Mouse (Mus musculus): ENCODE data around the gene Plcl2. TPM values are rescaled to one million over a fixed set of nuclear protein-coding genes. Genes with fewer than 3 reads are reported as not detected.

The Plcl2 gene
- polyA plus RNA-seq, 1 experiment from 2014 or later: 3.9 TPM

DNA sequence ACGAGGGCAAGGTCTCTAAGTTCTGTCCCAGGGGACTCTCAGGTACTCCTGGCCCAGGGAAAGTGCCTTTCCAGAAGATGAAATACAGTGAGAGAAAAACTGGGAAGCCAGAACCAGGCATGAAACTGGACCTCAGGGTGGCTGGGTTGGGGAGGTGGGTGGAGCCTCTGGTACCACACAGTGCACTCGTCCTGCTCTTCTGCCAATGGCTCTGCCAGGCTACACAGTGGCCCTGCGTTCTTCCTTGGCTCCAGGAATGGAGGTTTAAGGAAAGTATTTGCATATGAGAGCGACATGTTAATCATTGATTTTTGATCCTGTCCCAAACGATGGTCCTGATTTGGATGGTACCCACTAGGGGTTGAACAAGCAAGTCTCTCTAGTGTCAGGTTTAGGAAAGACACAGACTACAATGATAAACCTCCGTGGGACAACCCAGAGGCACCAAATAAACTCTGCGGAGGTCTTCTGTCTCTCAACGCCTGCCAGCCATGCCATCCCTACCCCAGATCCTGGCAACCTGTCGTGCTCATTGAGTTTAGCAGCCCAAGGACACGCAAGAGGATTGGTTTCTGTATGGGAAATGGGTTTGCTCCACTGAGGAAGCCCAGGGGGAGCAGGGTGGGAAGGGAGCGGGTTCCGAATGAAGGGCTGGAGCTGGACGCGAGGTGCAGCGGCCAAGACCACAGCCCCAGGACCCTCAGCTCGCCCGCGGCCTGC lies 988 bp upstream of the Plcl2 start:
- no peak; the same call in 1 of the 2 replicates for ATAC-seq (replicated peaks; ENCODE audit: extremely low read depth, insufficient read depth, low FRiP score)
- 24% methylated on average over 18 of the region's 18 CpGs for WGBS
- H3K4me1 ChIP-seq (ENCODE audit: control insufficient read depth, insufficient read depth, low read length): peaks cover 11% of the 10 kb centered on the region
- H3K9ac ChIP-seq (ENCODE audit: low read length): peak overlapping the region; percentile 83
- peak overlapping the region; percentile 67 for H3K4me2 ChIP-seq (ENCODE audit: low read depth, low read length)
- H3K27ac ChIP-seq (ENCODE audit: low read length): no peak overlapping the region
- peak overlapping the region; percentile 92 for H3K4me3 ChIP-seq (ENCODE audit: low read length)
- no peaks in the 10 kb centered on the region for H3K9me3 ChIP-seq (replicated peaks; ENCODE audit: control insufficient read depth, low read length)
- H3K27me3 ChIP-seq (ENCODE audit: control insufficient read depth, insufficient read depth, low read length): no peaks in the 10 kb centered on the region
- no peaks in the 10 kb centered on the region for H3K36me3 ChIP-seq (ENCODE audit: control insufficient read depth, insufficient read depth)

DNA sequence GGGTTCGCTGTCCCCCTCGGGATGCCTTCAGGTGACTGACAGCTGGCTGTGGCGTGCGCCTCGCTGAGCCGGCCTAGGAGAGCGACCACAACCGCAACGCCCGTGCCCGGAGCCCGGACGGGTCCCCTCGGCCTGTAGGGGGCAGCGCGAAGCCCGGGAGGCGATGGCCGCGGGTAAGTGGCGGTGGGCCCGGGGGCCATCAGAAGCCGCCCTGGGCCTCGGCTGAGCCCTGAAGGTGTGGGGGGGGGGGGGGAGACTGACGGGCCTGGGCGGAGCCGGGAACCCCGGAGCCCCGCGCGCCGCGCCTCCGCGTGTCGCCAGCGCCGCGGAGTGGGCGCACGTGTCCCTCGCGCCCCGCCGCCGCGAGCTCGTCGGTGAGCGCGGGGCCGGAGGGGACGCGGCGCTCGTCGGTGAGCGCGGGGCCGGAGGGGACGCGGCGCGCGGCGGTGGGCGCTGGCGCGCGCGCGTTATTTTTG lies 390 bp upstream of the Plcl2 start:
- peak; percentile 84 for ATAC-seq (replicated peaks; ENCODE audit: extremely low read depth, insufficient read depth, low FRiP score)
- Histone ChIP-seq H3K4me3 (ENCODE audit: low read length) (peak overlapping the region; percentile 92), H3K4me2 (ENCODE audit: low read depth, low read length) (peak overlapping the region; percentile 67), H3K9ac (ENCODE audit: low read length) (peak overlapping the region; percentile 83), H3K27me3 (ENCODE audit: control insufficient read depth, insufficient read depth, low read length) (no peaks in the 10 kb centered on the region), H3K27ac (ENCODE audit: low read length) (peak overlapping the region; percentile 75), H3K4me1 (ENCODE audit: control insufficient read depth, insufficient read depth, low read length) (peaks cover 11% of the 10 kb centered on the region), H3K36me3 (ENCODE audit: control insufficient read depth, insufficient read depth) (no peaks in the 10 kb centered on the region), H3K9me3 (replicated peaks; ENCODE audit: control insufficient read depth, low read length) (no peaks in the 10 kb centered on the region)
- under 1% methylated on average over 42 of the region's 72 CpGs for WGBS

DNA sequence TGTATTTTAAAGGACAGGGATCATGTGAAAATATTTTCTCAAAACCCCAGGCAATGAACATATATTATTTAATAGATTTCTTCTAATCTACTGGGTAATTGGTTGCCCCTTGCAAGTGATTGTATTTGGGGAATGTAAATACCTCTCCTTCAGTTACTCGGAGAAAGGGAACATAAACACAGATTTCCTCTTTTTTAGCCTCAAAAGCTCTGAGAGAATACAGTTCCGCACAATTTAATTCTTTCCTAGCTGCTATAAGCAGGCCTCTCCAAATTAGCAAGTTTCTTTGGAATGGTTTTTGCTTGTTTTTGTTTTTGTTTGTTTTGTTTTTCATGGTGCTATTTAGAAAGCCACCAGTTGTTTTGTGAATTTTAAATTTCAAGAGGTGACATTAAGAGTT lies 1.1 kb downstream of the Plcl2 start:
- peak overlapping the region; percentile 75 for H3K27ac ChIP-seq (ENCODE audit: low read length)
- no peak for ATAC-seq (replicated peaks; ENCODE audit: extremely low read depth, insufficient read depth, low FRiP score)
- H3K27me3 ChIP-seq (ENCODE audit: control insufficient read depth, insufficient read depth, low read length): no peaks in the 10 kb centered on the region
- H3K4me1 ChIP-seq (ENCODE audit: control insufficient read depth, insufficient read depth, low read length): peaks cover 11% of the 10 kb centered on the region
- H3K4me2 ChIP-seq (ENCODE audit: low read depth, low read length): peak overlapping the region; percentile 67
- H3K9me3 ChIP-seq (replicated peaks; ENCODE audit: control insufficient read depth, low read length): no peaks in the 10 kb centered on the region
- no peaks in the 10 kb centered on the region for H3K36me3 ChIP-seq (ENCODE audit: control insufficient read depth, insufficient read depth)
- H3K9ac ChIP-seq (ENCODE audit: low read length): peak overlapping the region; percentile 83
- peak overlapping the region; percentile 92 for H3K4me3 ChIP-seq (ENCODE audit: low read length)
- 53% methylated on average over 2 of the region's 2 CpGs for WGBS

DNA sequence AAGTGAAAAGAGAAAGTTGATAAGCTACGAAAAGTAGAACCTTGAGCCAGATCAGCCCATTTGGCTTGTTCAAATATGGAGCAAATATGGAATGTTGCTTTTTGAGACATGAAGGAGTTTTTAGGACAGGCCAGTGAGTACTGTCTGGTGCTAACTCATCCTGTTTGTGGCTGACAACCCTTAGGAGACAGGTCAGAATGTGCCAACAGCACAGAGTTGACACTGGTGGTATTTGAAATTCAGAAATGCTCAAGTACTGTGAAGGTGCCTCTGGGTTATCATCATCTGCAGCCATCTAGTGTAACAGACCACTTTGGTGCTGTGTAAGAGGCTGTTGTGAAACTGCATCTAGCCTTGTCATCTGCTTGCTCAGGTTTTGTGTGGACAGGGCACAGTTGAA lies 1.5 kb downstream of the Plcl2 start:
- whole genome bisulfite sequencing: 68% methylated on average over 1 of the region's 1 CpGs
- Histone ChIP-seq H3K4me1 (ENCODE audit: control insufficient read depth, insufficient read depth, low read length) (peaks cover 11% of the 10 kb centered on the region), H3K4me3 (ENCODE audit: low read length) (peak overlapping the region; percentile 92), H3K27ac (ENCODE audit: low read length) (no peak overlapping the region), H3K36me3 (ENCODE audit: control insufficient read depth, insufficient read depth) (no peaks in the 10 kb centered on the region), H3K9ac (ENCODE audit: low read length) (peak overlapping the region; percentile 83; the same call in 1 of the 2 replicates), H3K9me3 (replicated peaks; ENCODE audit: control insufficient read depth, low read length) (no peaks in the 10 kb centered on the region), H3K27me3 (ENCODE audit: control insufficient read depth, insufficient read depth, low read length) (no peaks in the 10 kb centered on the region), H3K4me2 (ENCODE audit: low read depth, low read length) (peak overlapping the region; percentile 67)
- no peak for ATAC-seq (replicated peaks; ENCODE audit: extremely low read depth, insufficient read depth, low FRiP score)

- H3K27ac ChIP-seq (ENCODE audit: low read length): no peak overlapping the region
- H3K4me3 ChIP-seq (ENCODE audit: low read length): no peak overlapping the region
- peaks cover 11% of the 10 kb centered on the region for H3K4me1 ChIP-seq (ENCODE audit: control insufficient read depth, insufficient read depth, low read length)
- no peak for ATAC-seq (replicated peaks; ENCODE audit: extremely low read depth, insufficient read depth, low FRiP score)
- H3K4me2 ChIP-seq (ENCODE audit: low read depth, low read length): no peak overlapping the region
- H3K36me3 ChIP-seq (ENCODE audit: control insufficient read depth, insufficient read depth): no peaks in the 10 kb centered on the region
- WGBS: 83% methylated on average over 5 of the region's 5 CpGs
- no peaks in the 10 kb centered on the region for H3K9me3 ChIP-seq (replicated peaks; ENCODE audit: control insufficient read depth, low read length)
- H3K9ac ChIP-seq (ENCODE audit: low read length): no peak overlapping the region
- H3K27me3 ChIP-seq (ENCODE audit: control insufficient read depth, insufficient read depth, low read length): no peaks in the 10 kb centered on the region
These were observed 3.0 kb downstream of the Plcl2 start for GRCm38 (mm10) chr17:50512222-50512621.

DNA sequence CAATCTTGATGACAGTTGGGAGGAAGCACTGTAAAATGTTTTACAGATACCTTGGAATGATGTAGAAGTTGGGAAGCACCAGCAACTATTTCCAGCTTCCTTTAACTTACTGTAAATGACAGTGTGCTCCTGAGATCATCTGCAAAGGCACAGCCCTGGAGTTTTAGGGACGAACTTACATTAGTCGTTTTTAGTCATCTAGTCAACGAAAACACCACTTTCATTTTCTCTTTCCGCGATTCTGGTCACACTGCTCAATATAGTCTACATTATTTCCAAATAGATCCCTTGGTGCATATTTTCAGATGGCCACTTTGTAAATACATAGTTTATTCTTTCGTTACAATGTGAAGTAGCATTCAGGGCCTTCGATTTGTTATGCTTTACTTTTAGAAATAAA lies 3.6 kb downstream of the Plcl2 start:
- WGBS: 93% methylated on average over 7 of the region's 7 CpGs
- Histone ChIP-seq H3K4me2 (ENCODE audit: low read depth, low read length) (no peak overlapping the region), H3K36me3 (ENCODE audit: control insufficient read depth, insufficient read depth) (no peaks in the 10 kb centered on the region), H3K9me3 (replicated peaks; ENCODE audit: control insufficient read depth, low read length) (no peaks in the 10 kb centered on the region), H3K4me3 (ENCODE audit: low read length) (no peak overlapping the region), H3K4me1 (ENCODE audit: control insufficient read depth, insufficient read depth, low read length) (peaks cover 11% of the 10 kb centered on the region), H3K27me3 (ENCODE audit: control insufficient read depth, insufficient read depth, low read length) (no peaks in the 10 kb centered on the region), H3K9ac (ENCODE audit: low read length) (no peak overlapping the region), H3K27ac (ENCODE audit: low read length) (no peak overlapping the region)
- no peak for ATAC-seq (replicated peaks; ENCODE audit: extremely low read depth, insufficient read depth, low FRiP score)

DNA sequence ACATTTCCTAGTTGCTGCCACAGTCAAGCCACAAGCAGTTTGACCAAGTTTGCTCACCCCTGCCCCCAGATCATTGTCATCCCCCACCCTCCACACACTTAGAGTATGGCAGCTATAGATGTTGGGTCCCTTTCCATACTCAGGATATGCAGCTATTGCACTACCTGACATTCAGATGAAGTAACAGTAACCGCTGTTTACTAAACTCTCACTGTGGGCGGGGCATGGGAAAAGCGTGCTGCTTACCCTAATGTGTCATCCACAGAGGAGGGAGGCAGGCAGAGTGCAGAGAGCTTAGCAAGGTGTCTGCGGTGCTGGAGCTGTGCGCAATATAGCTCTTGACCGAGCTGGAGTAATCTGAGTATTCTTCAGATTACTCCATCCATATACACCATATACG lies 4.2 kb downstream of the Plcl2 start:
- Histone ChIP-seq H3K4me1 (ENCODE audit: control insufficient read depth, insufficient read depth, low read length) (peaks cover 15% of the 10 kb centered on the region), H3K4me3 (ENCODE audit: low read length) (no peak overlapping the region), H3K36me3 (ENCODE audit: control insufficient read depth, insufficient read depth) (no peaks in the 10 kb centered on the region), H3K4me2 (ENCODE audit: low read depth, low read length) (no peak overlapping the region), H3K27me3 (ENCODE audit: control insufficient read depth, insufficient read depth, low read length) (no peaks in the 10 kb centered on the region), H3K27ac (ENCODE audit: low read length) (no peak overlapping the region), H3K9ac (ENCODE audit: low read length) (no peak overlapping the region), H3K9me3 (replicated peaks; ENCODE audit: control insufficient read depth, low read length) (no peaks in the 10 kb centered on the region)
- no peak for ATAC-seq (replicated peaks; ENCODE audit: extremely low read depth, insufficient read depth, low FRiP score)
- 93% methylated on average over 7 of the region's 7 CpGs for WGBS

DNA sequence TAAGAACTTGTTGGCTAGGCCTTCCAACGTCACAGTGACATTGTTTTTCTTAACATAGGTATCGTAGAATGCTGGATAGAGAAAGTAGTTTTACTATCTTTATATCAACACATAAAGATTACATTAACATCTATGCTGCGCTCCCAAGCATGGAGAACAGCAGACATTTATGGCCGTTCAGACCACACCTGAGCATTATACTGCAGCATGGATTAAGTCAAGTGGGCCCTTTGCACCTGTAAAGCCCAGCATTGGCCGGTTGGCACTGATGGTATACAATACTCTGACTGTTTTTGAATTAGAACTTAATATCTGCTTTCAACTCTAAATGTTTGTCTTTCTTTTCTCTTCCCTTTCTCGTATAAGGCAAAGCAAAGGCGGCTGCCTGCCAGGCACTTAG lies 4.8 kb downstream of the Plcl2 start:
- H3K27me3 ChIP-seq (ENCODE audit: control insufficient read depth, insufficient read depth, low read length): no peaks in the 10 kb centered on the region
- H3K36me3 ChIP-seq (ENCODE audit: control insufficient read depth, insufficient read depth): no peaks in the 10 kb centered on the region
- ATAC-seq (replicated peaks; ENCODE audit: extremely low read depth, insufficient read depth, low FRiP score): no peak
- no peaks in the 10 kb centered on the region for H3K9me3 ChIP-seq (replicated peaks; ENCODE audit: control insufficient read depth, low read length)
- peaks cover 15% of the 10 kb centered on the region for H3K4me1 ChIP-seq (ENCODE audit: control insufficient read depth, insufficient read depth, low read length)
- 87% methylated on average over 7 of the region's 7 CpGs for WGBS
- no peak overlapping the region for H3K27ac ChIP-seq (ENCODE audit: low read length)
- no peak overlapping the region for H3K4me3 ChIP-seq (ENCODE audit: low read length)
- no peak overlapping the region for H3K4me2 ChIP-seq (ENCODE audit: low read depth, low read length)
- H3K9ac ChIP-seq (ENCODE audit: low read length): no peak overlapping the region

- no peaks in the 10 kb centered on the region for H3K36me3 ChIP-seq (ENCODE audit: control insufficient read depth, insufficient read depth)
- no peaks in the 10 kb centered on the region for H3K27me3 ChIP-seq (ENCODE audit: control insufficient read depth, insufficient read depth, low read length)
- H3K4me2 ChIP-seq (ENCODE audit: low read depth, low read length): no peak overlapping the region
- WGBS: 79% methylated on average over 4 of the region's 4 CpGs
- peaks cover 6% of the 10 kb centered on the region for H3K4me1 ChIP-seq (ENCODE audit: control insufficient read depth, insufficient read depth, low read length)
- no peak overlapping the region for H3K9ac ChIP-seq (ENCODE audit: low read length)
- no peaks in the 10 kb centered on the region for H3K9me3 ChIP-seq (replicated peaks; ENCODE audit: control insufficient read depth, low read length)
- H3K27ac ChIP-seq (ENCODE audit: low read length): no peak overlapping the region
- no peak overlapping the region for H3K4me3 ChIP-seq (ENCODE audit: low read length)
- no peak for ATAC-seq (replicated peaks; ENCODE audit: extremely low read depth, insufficient read depth, low FRiP score)
These were observed 6.7 kb downstream of the Plcl2 start for GRCm38 (mm10) chr17:50515926-50516325.
